ENCODE assay signal across 29 mouse cellular contexts in genomic region chr15:3764726-3765125, GRCm38 (mm10).
"Had no signal": no experiment of that assay in that cellular context is flagged by ENCODE, and none has a peak within 500 bp of the region (broad histone marks: within the 10 kb centered on the region; RNA-seq: fewer than 3 reads in every experiment).

No protein-coding gene starts in this region.

- H3K4me3 ChIP-seq: left cerebral cortex, adult 2 months; limb, embryonic 12.5 days; limb, embryonic 13.5 days; limb, embryonic 15.5 days; liver, embryonic 12.5 days; liver, embryonic 13.5 days; liver, embryonic 15.5 days; lung, embryonic 15.5 days; megakaryocyte, embryonic 14.5 days; midbrain, embryonic 10.5 days; midbrain, embryonic 12.5 days; midbrain, embryonic 13.5 days; midbrain, embryonic 15.5 days; neural tube, embryonic 12.5 days had no signal

- H3K4me2 ChIP-seq: limb, embryonic 12.5 days; limb, embryonic 13.5 days; limb, embryonic 15.5 days; liver, embryonic 11.5 days; liver, embryonic 12.5 days; liver, embryonic 13.5 days; liver, embryonic 15.5 days; lung, embryonic 14.5 days; lung, embryonic 15.5 days; midbrain, embryonic 11.5 days; midbrain, embryonic 12.5 days; midbrain, embryonic 13.5 days; midbrain, embryonic 15.5 days; neural tube, embryonic 12.5 days had no signal

- H3K9me3 ChIP-seq: limb, embryonic 12.5 days; limb, embryonic 13.5 days; limb, embryonic 15.5 days; liver, embryonic 12.5 days; liver, embryonic 13.5 days; liver, embryonic 15.5 days; lung, embryonic 15.5 days; midbrain, embryonic 10.5 days; midbrain, embryonic 12.5 days; midbrain, embryonic 13.5 days; midbrain, embryonic 15.5 days; neural tube, embryonic 12.5 days had no signal

- H3K36me3 ChIP-seq: limb, embryonic 12.5 days; limb, embryonic 13.5 days; limb, embryonic 15.5 days; liver, embryonic 12.5 days; liver, embryonic 13.5 days; liver, embryonic 15.5 days; lung, embryonic 15.5 days; midbrain, embryonic 10.5 days; midbrain, embryonic 12.5 days; midbrain, embryonic 13.5 days; midbrain, embryonic 15.5 days; neural tube, embryonic 12.5 days had no signal

- H3K27ac ChIP-seq: left cerebral cortex, adult 2 months; limb, embryonic 12.5 days; limb, embryonic 13.5 days; limb, embryonic 15.5 days; liver, embryonic 12.5 days; liver, embryonic 13.5 days; liver, embryonic 14.5 days; liver, embryonic 15.5 days; lung, embryonic 15.5 days; macrophage; midbrain, embryonic 10.5 days; midbrain, embryonic 12.5 days; midbrain, embryonic 13.5 days; midbrain, embryonic 15.5 days; neural tube, embryonic 12.5 days had no signal

- DNase-seq: left cerebral cortex, postnatal 4 days; liver; liver, embryonic 13.5 days; liver, postnatal 0 days; lung, adult 18-20 months; lung, adult 2 months; lung, embryonic 14.5 days; lung, postnatal 10 days; lung, postnatal 14 days; lung, postnatal 36 days; lung, postnatal 4 days; midbrain, embryonic 14.5 days had no signal

- H3K4me1 ChIP-seq: limb, embryonic 12.5 days; limb, embryonic 13.5 days; limb, embryonic 15.5 days; liver, embryonic 12.5 days; liver, embryonic 13.5 days; liver, embryonic 15.5 days; lung, embryonic 15.5 days; megakaryocyte, embryonic 14.5 days; midbrain, embryonic 10.5 days; midbrain, embryonic 12.5 days; midbrain, embryonic 13.5 days; midbrain, embryonic 15.5 days; neural tube, embryonic 12.5 days had no signal

- H3K27me3 ChIP-seq: limb, embryonic 12.5 days; limb, embryonic 13.5 days; limb, embryonic 15.5 days; liver, embryonic 12.5 days; liver, embryonic 13.5 days; liver, embryonic 15.5 days; lung, embryonic 15.5 days; megakaryocyte, embryonic 14.5 days; midbrain, embryonic 12.5 days; midbrain, embryonic 13.5 days; midbrain, embryonic 15.5 days; neural tube, embryonic 12.5 days had no signal
